Mouse (Mus musculus) MN1 (cell line): ENCODE results near the gene Grip1.

Experiments
- DNase-seq: peaks from one replicate; pipeline ENCODE4 v3.0.0-alpha.2; 2016; ENCODE audit warnings: low spot score

The Grip1 gene

GRCm38 (mm10) chr10:120136020-120136562 lies 682.5 kb downstream of the Grip1 start:
- DNase-seq: no peak
